12 mouse cellular contexts compared by ENCODE assay signal in the genomic region with DNA sequence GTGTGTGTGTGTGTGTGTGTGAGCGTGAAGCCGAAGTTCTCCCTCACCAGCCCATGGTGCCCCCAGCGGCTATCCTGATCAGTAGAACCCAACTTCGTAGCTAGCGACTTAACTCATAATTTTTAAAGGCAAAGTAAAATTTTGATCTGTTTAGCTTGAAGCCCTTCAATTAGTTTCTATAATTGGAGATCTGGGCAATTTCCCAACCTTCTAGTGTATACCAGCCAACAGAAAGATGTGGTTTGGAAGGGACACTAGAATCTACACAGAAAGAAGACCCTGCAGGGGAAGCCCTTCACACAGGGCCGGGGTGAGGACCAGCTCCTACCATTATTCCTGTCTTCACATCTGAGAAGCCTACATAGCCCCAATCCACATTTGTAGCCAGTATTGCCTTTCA.
DNase-seq lines count a peak whose midpoint lies in the region; ATAC-seq and TF ChIP-seq lines count a peak whose summit lies in the region.
"Had no signal": no experiment of that assay in that cellular context is flagged by ENCODE, and none has a peak within 500 bp of the region (broad histone marks: within the 10 kb centered on the region; RNA-seq: fewer than 3 reads in every experiment).

No protein-coding gene starts in this region.

- TF ChIP-seq EP300 in stomach, postnatal 0 days (optimal IDR thresholded peaks at IDR 0.05), result no peak

- intact Hi-C loops in gastrocnemius, adult 2 months (cut with DNase I), result no loop called here
- intact Hi-C loops in gastrocnemius, postnatal 36 days (cut with DNase I), result no loop called here

- H3K4me1 ChIP-seq in lung, embryonic 14.5 days (ENCODE audit: insufficient read depth), result peaks cover 16% of the 10 kb centered on the region
- H3K4me1 ChIP-seq in embryonic facial prominence, embryonic 15.5 days, result peaks cover 22% of the 10 kb centered on the region
- peaks cover 6% of the 10 kb centered on the region for H3K4me1 ChIP-seq in stomach, postnatal 0 days (replicated peaks; ENCODE audit: control insufficient read depth, insufficient read depth)
- H3K4me1 ChIP-seq in hindbrain, embryonic 12.5 days, result peaks cover 18% of the 10 kb centered on the region

- H3K27me3 ChIP-seq in lung, embryonic 14.5 days (ENCODE audit: insufficient read depth, low read length), result no peaks in the 10 kb centered on the region
- H3K27me3 ChIP-seq in embryonic facial prominence, embryonic 15.5 days, result no peaks in the 10 kb centered on the region
- no peaks in the 10 kb centered on the region for H3K27me3 ChIP-seq in stomach, postnatal 0 days (ENCODE audit: control insufficient read depth, insufficient read depth, low read length)
- H3K27me3 ChIP-seq in hindbrain, embryonic 12.5 days, result no peaks in the 10 kb centered on the region
- H3K27me3 ChIP-seq: embryonic facial prominence, embryonic 12.5 days had no signal

- no peaks in the 10 kb centered on the region for H3K9me3 ChIP-seq in lung, embryonic 14.5 days (ENCODE audit: low read depth, low read length)
- no peaks in the 10 kb centered on the region for H3K9me3 ChIP-seq in embryonic facial prominence, embryonic 15.5 days (replicated peaks)
- no peaks in the 10 kb centered on the region for H3K9me3 ChIP-seq in stomach, postnatal 0 days (ENCODE audit: control insufficient read depth, low read length)
- H3K9me3 ChIP-seq in hindbrain, embryonic 12.5 days (replicated peaks), result no peaks in the 10 kb centered on the region
- H3K9me3 ChIP-seq: embryonic facial prominence, embryonic 12.5 days had no signal

- ATAC-seq in lung, embryonic 14.5 days (ENCODE audit: insufficient read depth), result peak; percentile 36; the same call in 1 of the 2 replicates
- no peak for ATAC-seq in embryonic facial prominence, embryonic 15.5 days (ENCODE audit: insufficient number of reproducible peaks, low FRiP score, low TSS enrichment, low read depth)
- no peak for ATAC-seq in stomach, postnatal 0 days (ENCODE audit: low FRiP score, low TSS enrichment)
- no peak for ATAC-seq in hindbrain, embryonic 12.5 days (ENCODE audit: low FRiP score)

- H3K9ac ChIP-seq in lung, embryonic 14.5 days, result no peak overlapping the region
- H3K9ac ChIP-seq in embryonic facial prominence, embryonic 15.5 days, result no peak overlapping the region
- H3K9ac ChIP-seq in stomach, postnatal 0 days (ENCODE audit: low read length), result no peak overlapping the region
- H3K9ac ChIP-seq in hindbrain, embryonic 12.5 days, result no peak overlapping the region
- H3K9ac ChIP-seq: embryonic facial prominence, embryonic 12.5 days had no signal

- H3K27ac ChIP-seq in gastrocnemius, adult 2 months, result peak overlapping the region; percentile 79; the same call in 1 of the 2 replicates
- H3K27ac ChIP-seq in lung, embryonic 14.5 days (ENCODE audit: low read depth), result peak overlapping the region; percentile 37; the same call in 1 of the 2 replicates
- peak overlapping the region; percentile 78 for H3K27ac ChIP-seq in embryonic facial prominence, embryonic 15.5 days (replicated peaks)
- H3K27ac ChIP-seq in stomach, postnatal 0 days (replicated peaks), result peak overlapping the region; percentile 72
- H3K27ac ChIP-seq in hindbrain, embryonic 12.5 days, result no peak overlapping the region
- H3K27ac ChIP-seq: embryonic facial prominence, embryonic 12.5 days had no signal

- no peak for DNase-seq in gastrocnemius, adult 2 months
- DNase-seq in gastrocnemius, postnatal 36 days, result no peak
- peak; percentile 65 for DNase-seq in lung, embryonic 14.5 days
- DNase-seq in lung, postnatal 10 days, result no peak
- DNase-seq in stomach, postnatal 0 days (ENCODE audit: low spot score), result no peak
- DNase-seq: adrenal gland, postnatal 14 days; cerebellum, adult 2 months; thymus, postnatal 25 days had no signal

- H3K36me3 ChIP-seq in lung, embryonic 14.5 days (ENCODE audit: insufficient read depth), result peaks cover 9% of the 10 kb centered on the region
- peaks cover 13% of the 10 kb centered on the region for H3K36me3 ChIP-seq in embryonic facial prominence, embryonic 15.5 days
- H3K36me3 ChIP-seq in stomach, postnatal 0 days (ENCODE audit: control insufficient read depth, insufficient read depth, low read length), result no peaks in the 10 kb centered on the region
- H3K36me3 ChIP-seq in hindbrain, embryonic 12.5 days, result no peaks in the 10 kb centered on the region

- H3K4me3 ChIP-seq in gastrocnemius, adult 2 months, result peak overlapping the region; percentile 51; the same call in 1 of the 2 replicates
- no peak overlapping the region for H3K4me3 ChIP-seq in lung, embryonic 14.5 days (ENCODE audit: low read depth, low read length)
- no peak overlapping the region for H3K4me3 ChIP-seq in embryonic facial prominence, embryonic 15.5 days (replicated peaks)
- no peak overlapping the region for H3K4me3 ChIP-seq in stomach, postnatal 0 days (ENCODE audit: low read depth, low read length)
- no peak overlapping the region for H3K4me3 ChIP-seq in hindbrain, embryonic 12.5 days
- H3K4me3 ChIP-seq: embryonic facial prominence, embryonic 12.5 days had no signal

- no peak for TF ChIP-seq CTCF in gastrocnemius, adult 2 months (IDR thresholded peaks at IDR 0.05)
- no peak for TF ChIP-seq CTCF in lung, embryonic 14.5 days (IDR thresholded peaks at IDR 0.05; ENCODE audit: low read depth)
- peak; percentile 5; the same call in 1 of the 2 replicates for TF ChIP-seq CTCF in stomach, postnatal 0 days (IDR thresholded peaks at IDR 0.05; ENCODE audit: low read depth)

- 78% methylated on average over 6 of the region's 6 CpGs for WGBS in lung, embryonic 14.5 days
- 69% methylated on average over 6 of the region's 6 CpGs for WGBS in embryonic facial prominence, embryonic 15.5 days
- WGBS in stomach, postnatal 0 days, result 81% methylated on average over 6 of the region's 6 CpGs
- 96% methylated on average over 6 of the region's 6 CpGs for WGBS in hindbrain, embryonic 12.5 days

- H3K4me2 ChIP-seq in lung, embryonic 14.5 days, result peak overlapping the region; percentile 43; the same call in 1 of the 2 replicates
- no peak overlapping the region for H3K4me2 ChIP-seq in embryonic facial prominence, embryonic 15.5 days (replicated peaks)
- H3K4me2 ChIP-seq in stomach, postnatal 0 days (replicated peaks; ENCODE audit: low read depth), result peak overlapping the region; percentile 40; the same call in 1 of the 2 replicates
- no peak overlapping the region for H3K4me2 ChIP-seq in hindbrain, embryonic 12.5 days (replicated peaks)
- H3K4me2 ChIP-seq: embryonic facial prominence, embryonic 12.5 days; liver, embryonic 11.5 days had no signal

Comparison
In these comparisons a context has a peak if more than half of its experiments do, and no peak if none do; other contexts are left out.
1. H3K4me2 ChIP-seq: peak in lung, embryonic 14.5 days (single experiment) and stomach, postnatal 0 days (single experiment); none in embryonic facial prominence, embryonic 15.5 days (single experiment) and hindbrain, embryonic 12.5 days (single experiment).